Mouse (Mus musculus) WW6 (cell line): ENCODE results near the gene Csgalnact2.

ENCODE experiments used
- DNase-seq: peaks from one replicate; pipeline ENCODE4 v3.0.0-alpha.2; 2013; ENCODE audit warnings: low read depth, low spot score

The Csgalnact2 gene

GRCm38 (mm10) chr6:118137148-118137547 is 1.8 kb downstream of the Csgalnact2 start:
- no peak for DNase-seq

- DNase-seq = no peak
Measured at GRCm38 (mm10) chr6:118134461-118134860, 4.5 kb downstream of the Csgalnact2 start.

GRCm38 (mm10) chr6:118130022-118130421 is 8.9 kb downstream of the Csgalnact2 start:
- DNase-seq = no peak

- DNase-seq = no peak
Measured at GRCm38 (mm10) chr6:118127827-118128487, 11.0 kb downstream of the Csgalnact2 start.

- no peak for DNase-seq
Measured at GRCm38 (mm10) chr6:118127198-118127597, 11.7 kb downstream of the Csgalnact2 start.

- no peak for DNase-seq
Measured at GRCm38 (mm10) chr6:118126577-118126976, 12.4 kb downstream of the Csgalnact2 start.

- DNase-seq = no peak
Measured at GRCm38 (mm10) chr6:118122767-118123166, 16.2 kb downstream of the Csgalnact2 start.

- DNase-seq = no peak
Measured at GRCm38 (mm10) chr6:118111810-118112209, 27.1 kb downstream of the Csgalnact2 start.

- DNase-seq = peak; percentile 68
Measured at GRCm38 (mm10) chr6:118099311-118099802, 39.6 kb downstream of the Csgalnact2 start.

- DNase-seq = no peak
Measured at GRCm38 (mm10) chr6:118097765-118098365, 41.1 kb downstream of the Csgalnact2 start.

- DNase-seq = no peak
Measured at GRCm38 (mm10) chr6:118090827-118091226, 48.1 kb downstream of the Csgalnact2 start.

- DNase-seq = no peak
Measured at GRCm38 (mm10) chr6:118088750-118089440, 50.0 kb downstream of the Csgalnact2 start.

GRCm38 (mm10) chr6:118087955-118088354 is 51.0 kb downstream of the Csgalnact2 start:
- DNase-seq = no peak

- DNase-seq = no peak
Measured at GRCm38 (mm10) chr6:118084596-118084995, 54.3 kb downstream of the Csgalnact2 start.

- DNase-seq = no peak
Measured at GRCm38 (mm10) chr6:118083608-118084007, 55.3 kb downstream of the Csgalnact2 start.

GRCm38 (mm10) chr6:118082384-118082783 is 56.6 kb downstream of the Csgalnact2 start:
- DNase-seq = no peak

- DNase-seq = no peak
Measured at GRCm38 (mm10) chr6:118080711-118081110, 58.2 kb downstream of the Csgalnact2 start.

GRCm38 (mm10) chr6:118079762-118080465 is 59.0 kb downstream of the Csgalnact2 start:
- no peak for DNase-seq

- no peak for DNase-seq
Measured at GRCm38 (mm10) chr6:118079292-118079691, 59.6 kb downstream of the Csgalnact2 start.

GRCm38 (mm10) chr6:118078751-118079150 is 60.2 kb downstream of the Csgalnact2 start:
- DNase-seq = no peak

GRCm38 (mm10) chr6:118077421-118077820 is 61.5 kb downstream of the Csgalnact2 start:
- no peak for DNase-seq

- DNase-seq = no peak
Measured at GRCm38 (mm10) chr6:118076748-118077147, 62.2 kb downstream of the Csgalnact2 start.
